Mouse (Mus musculus): ENCODE data around the gene Ankrd27. TPM values are rescaled to one million over a fixed set of nuclear protein-coding genes. Genes with fewer than 3 reads are reported as not detected.
A peak's percentile ranks its signal among the peaks of the same experiment; 100 is the strongest.

The Ankrd27 gene
- polyA plus RNA-seq, 1 experiment from 2014 or later: 19.5 TPM

DNA sequence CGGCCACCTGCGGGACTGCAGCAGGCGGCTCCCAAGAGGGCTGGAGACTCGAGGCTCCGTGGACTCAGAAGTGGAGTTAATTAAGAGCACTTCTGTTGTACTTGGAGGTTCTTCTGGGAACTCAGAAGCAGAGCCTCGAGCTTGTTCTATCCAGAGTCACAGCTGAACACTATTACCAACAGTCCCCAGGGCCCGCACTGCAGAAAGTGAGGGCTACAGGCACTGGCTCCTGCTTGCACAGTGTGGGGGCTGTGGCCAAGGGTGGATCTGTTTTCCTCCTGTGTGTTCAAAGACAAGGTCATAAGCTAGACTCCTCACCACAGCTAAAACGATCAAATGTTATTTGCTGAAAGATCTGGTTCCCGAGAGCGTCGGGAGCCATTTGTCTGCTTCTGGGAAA is 100.2 kb downstream of the Ankrd27 start:
- H3K9me3 ChIP-seq (ENCODE audit: control insufficient read depth, low read length): no peaks in the 10 kb centered on the region
- no peak for ATAC-seq (ENCODE audit: insufficient number of reproducible peaks, insufficient read depth, low FRiP score, low read depth)
- H3K27me3 ChIP-seq (ENCODE audit: control insufficient read depth, insufficient read depth, low read length): no peaks in the 10 kb centered on the region
- H3K4me1 ChIP-seq (ENCODE audit: control insufficient read depth in 2 of 2, insufficient read depth in 2 of 2, low read length in 2 of 2): peaks cover 5 to 14% of the 10 kb centered on the region in 2 experiments
- WGBS: 61% methylated on average over 11 of the region's 11 CpGs
- H3K9ac ChIP-seq (ENCODE audit: low read length): no peak overlapping the region
- H3K36me3 ChIP-seq (ENCODE audit: control insufficient read depth, insufficient read depth, low read length): peaks cover 5% of the 10 kb centered on the region
- peak overlapping the region; percentile 70 for H3K4me2 ChIP-seq (ENCODE audit: low read length)
- no peak overlapping the region for H3K4me3 ChIP-seq (ENCODE audit: control insufficient read depth in 1 of 2, insufficient read depth in 1 of 2, low read depth in 1 of 2, low read length in 2 of 2)
- no peak overlapping the region for H3K27ac ChIP-seq (replicated peaks in 1 of 2; ENCODE audit: control insufficient read depth in 1 of 2, insufficient read depth in 1 of 2, low read depth in 2 of 2, low read length in 2 of 2)

DNA sequence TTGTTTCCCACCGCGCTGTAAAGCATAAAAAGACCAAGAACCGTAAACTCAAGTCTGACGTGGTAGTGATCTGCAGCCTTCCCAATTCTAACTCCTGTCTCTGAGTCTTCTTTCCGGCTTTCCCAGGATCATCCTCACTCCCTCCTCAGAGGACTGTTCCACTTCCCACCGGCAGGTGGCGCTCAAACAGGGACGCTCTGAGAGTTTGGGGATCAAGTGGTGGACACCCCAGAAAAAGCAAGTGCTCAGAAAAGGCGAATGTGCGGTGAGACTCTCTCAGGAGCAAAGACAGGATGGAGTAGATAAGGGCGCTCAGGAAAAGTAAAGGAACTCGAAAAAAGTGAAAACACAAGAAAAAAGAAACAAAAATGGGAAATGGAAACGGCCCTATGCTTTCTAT is 100.7 kb downstream of the Ankrd27 start:
- Histone ChIP-seq H3K27me3 (ENCODE audit: control insufficient read depth, insufficient read depth, low read length) (no peaks in the 10 kb centered on the region), H3K4me1 (ENCODE audit: control insufficient read depth in 2 of 2, insufficient read depth in 2 of 2, low read length in 2 of 2) (peaks cover 5 to 14% of the 10 kb centered on the region in 2 experiments)
- 23% methylated on average over 13 of the region's 13 CpGs for WGBS

DNA sequence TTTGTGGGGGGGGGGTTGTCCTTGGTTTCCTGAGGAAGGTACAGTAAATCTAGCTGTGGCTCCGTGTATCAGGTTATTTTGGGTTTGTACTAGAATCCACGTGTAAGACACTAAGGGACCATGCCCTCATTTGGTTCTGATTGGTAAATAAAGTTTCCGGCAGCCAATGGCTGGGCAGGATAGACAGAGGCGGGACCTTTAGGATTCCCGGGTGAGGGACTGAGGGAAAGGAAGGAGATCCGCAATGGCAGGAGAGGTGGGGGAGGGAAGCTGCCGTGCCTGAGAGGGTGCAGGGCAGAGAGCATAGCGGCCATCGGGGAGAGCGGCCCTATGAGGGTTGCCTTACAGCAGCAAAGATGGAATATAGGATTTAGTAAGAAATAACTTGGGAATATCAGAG is 101.2 kb downstream of the Ankrd27 start:
- Histone ChIP-seq H3K27me3 (ENCODE audit: control insufficient read depth, insufficient read depth, low read length) (no peaks in the 10 kb centered on the region), H3K9ac (ENCODE audit: low read length) (no peak overlapping the region), H3K4me2 (ENCODE audit: low read length) (peak overlapping the region; percentile 70), H3K27ac (replicated peaks in 1 of 2; ENCODE audit: control insufficient read depth in 1 of 2, insufficient read depth in 1 of 2, low read depth in 2 of 2, low read length in 2 of 2) (no peak overlapping the region), H3K4me1 (ENCODE audit: control insufficient read depth in 2 of 2, insufficient read depth in 2 of 2, low read length in 2 of 2) (peaks cover 5 to 14% of the 10 kb centered on the region in 2 experiments), H3K4me3 (ENCODE audit: control insufficient read depth in 1 of 2, insufficient read depth in 1 of 2, low read depth in 1 of 2, low read length in 2 of 2) (peak overlapping the region; percentile 20 to 29), H3K9me3 (ENCODE audit: control insufficient read depth, low read length) (no peaks in the 10 kb centered on the region), H3K36me3 (ENCODE audit: control insufficient read depth, insufficient read depth, low read length) (peaks cover 5% of the 10 kb centered on the region)
- WGBS: 10% methylated on average over 10 of the region's 10 CpGs
- no peak for ATAC-seq (ENCODE audit: insufficient number of reproducible peaks, insufficient read depth, low FRiP score, low read depth)

More for the DNA sequence above, 100.7 kb downstream of the Ankrd27 start:
- no peak overlapping the region for H3K9ac ChIP-seq (ENCODE audit: low read length)
- peak overlapping the region; percentile 70 for H3K4me2 ChIP-seq (ENCODE audit: low read length)
- peaks cover 5% of the 10 kb centered on the region for H3K36me3 ChIP-seq (ENCODE audit: control insufficient read depth, insufficient read depth, low read length)
- peak overlapping the region; percentile 20 to 29 for H3K4me3 ChIP-seq (ENCODE audit: control insufficient read depth in 1 of 2, insufficient read depth in 1 of 2, low read depth in 1 of 2, low read length in 2 of 2)
- ATAC-seq (ENCODE audit: insufficient number of reproducible peaks, insufficient read depth, low FRiP score, low read depth): no peak
- no peak overlapping the region for H3K27ac ChIP-seq (replicated peaks in 1 of 2; ENCODE audit: control insufficient read depth in 1 of 2, insufficient read depth in 1 of 2, low read depth in 2 of 2, low read length in 2 of 2)
- H3K9me3 ChIP-seq (ENCODE audit: control insufficient read depth, low read length): no peaks in the 10 kb centered on the region

DNA sequence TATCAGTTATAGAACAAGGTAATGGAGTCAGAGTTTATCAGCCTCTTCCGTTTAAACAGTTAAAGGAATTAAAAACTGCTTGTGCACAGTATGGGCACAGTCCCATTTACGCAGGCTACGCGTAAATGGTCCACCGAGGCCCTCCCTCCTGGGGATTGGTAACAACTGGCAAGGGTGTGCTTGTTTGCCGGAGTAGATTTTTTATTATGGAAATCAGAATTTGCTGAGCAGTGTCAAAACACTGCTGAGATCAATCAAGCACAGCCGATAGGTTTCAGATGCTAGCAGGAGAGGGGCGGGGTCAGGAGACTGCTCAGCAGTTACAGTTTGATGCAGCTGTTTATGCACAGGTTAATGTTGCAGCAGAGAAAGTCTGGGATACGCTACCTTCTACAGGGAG is 102.2 kb downstream of the Ankrd27 start:
- no peak for ATAC-seq (ENCODE audit: insufficient number of reproducible peaks, insufficient read depth, low FRiP score, low read depth)
- Histone ChIP-seq H3K36me3 (ENCODE audit: control insufficient read depth, insufficient read depth, low read length) (peaks cover 5% of the 10 kb centered on the region), H3K27ac (replicated peaks in 1 of 2; ENCODE audit: control insufficient read depth in 1 of 2, insufficient read depth in 1 of 2, low read depth in 2 of 2, low read length in 2 of 2) (no peak overlapping the region), H3K9me3 (ENCODE audit: control insufficient read depth, low read length) (no peaks in the 10 kb centered on the region), H3K4me2 (ENCODE audit: low read length) (no peak overlapping the region), H3K4me1 (ENCODE audit: control insufficient read depth in 2 of 2, insufficient read depth in 2 of 2, low read length in 2 of 2) (peaks cover 5 to 14% of the 10 kb centered on the region in 2 experiments), H3K9ac (ENCODE audit: low read length) (no peak overlapping the region), H3K27me3 (ENCODE audit: control insufficient read depth, insufficient read depth, low read length) (no peaks in the 10 kb centered on the region), H3K4me3 (ENCODE audit: control insufficient read depth in 1 of 2, insufficient read depth in 1 of 2, low read depth in 1 of 2, low read length in 2 of 2) (no peak overlapping the region)
- 78% methylated on average over 9 of the region's 9 CpGs for WGBS

Other genes with a start within 250 kb of the Ankrd27 start
- gene Faap24, start 189.4 kb upstream of the Ankrd27 start, polyA plus RNA-seq (2014; fragmentation: Nextera tagmentation; extraction: Ambion mirVana): 10.1 and 13.5 TPM in 2 replicates
- 34.0 and 35.7 TPM in 2 replicates for gene Cep89, start 189.2 kb upstream of the Ankrd27 start, polyA plus RNA-seq (2014; fragmentation: Nextera tagmentation; extraction: Ambion mirVana)
- 0.20 and 0.54 TPM in 2 replicates for gene Slc7a9, start 137.4 kb upstream of the Ankrd27 start, polyA plus RNA-seq (2014; fragmentation: Nextera tagmentation; extraction: Ambion mirVana)
- 1.1 and 1.5 TPM in 2 replicates for gene Tdrd12, start 48.5 kb upstream of the Ankrd27 start, polyA plus RNA-seq (2014; fragmentation: Nextera tagmentation; extraction: Ambion mirVana)
- gene Nudt19, start 29.9 kb upstream of the Ankrd27 start, polyA plus RNA-seq (2014; fragmentation: Nextera tagmentation; extraction: Ambion mirVana): 117 and 130 TPM in 2 replicates
- gene Rgs9bp, start 662 bp upstream of the Ankrd27 start, polyA plus RNA-seq (2014; fragmentation: Nextera tagmentation; extraction: Ambion mirVana): 0.40 and 0.43 TPM in 2 replicates
- gene Pdcd5, start 61.3 kb downstream of the Ankrd27 start, polyA plus RNA-seq (2014; fragmentation: Nextera tagmentation; extraction: Ambion mirVana): 295 and 316 TPM in 2 replicates
- 15.6 and 18.7 TPM in 2 replicates for gene Dpy19l3, start 168.2 kb downstream of the Ankrd27 start, polyA plus RNA-seq (2014; fragmentation: Nextera tagmentation; extraction: Ambion mirVana)
- 9.7 and 14.4 TPM in 2 replicates for gene Zfp507, start 216.8 kb downstream of the Ankrd27 start, polyA plus RNA-seq (2014; fragmentation: Nextera tagmentation; extraction: Ambion mirVana)

All from heart, embryonic 14.5 days (tissue).